Mouse (Mus musculus) lung, postnatal 36 days (tissue): ENCODE data around the gene Hist1h2ad.
A peak's percentile ranks its signal among the peaks of the same experiment; 100 is the strongest.
"Not testable (repeated sequence)": the region's sequence is repeated elsewhere in the genome, so short reads cannot be mapped to it uniquely, and the experiment has no call there.

Experiments
- DNase-seq: peaks from one replicate; pipeline ENCODE4 v3.0.0; 2022; ENCODE audit warnings: mixed read lengths

Hist1h2ad gene

DNA sequence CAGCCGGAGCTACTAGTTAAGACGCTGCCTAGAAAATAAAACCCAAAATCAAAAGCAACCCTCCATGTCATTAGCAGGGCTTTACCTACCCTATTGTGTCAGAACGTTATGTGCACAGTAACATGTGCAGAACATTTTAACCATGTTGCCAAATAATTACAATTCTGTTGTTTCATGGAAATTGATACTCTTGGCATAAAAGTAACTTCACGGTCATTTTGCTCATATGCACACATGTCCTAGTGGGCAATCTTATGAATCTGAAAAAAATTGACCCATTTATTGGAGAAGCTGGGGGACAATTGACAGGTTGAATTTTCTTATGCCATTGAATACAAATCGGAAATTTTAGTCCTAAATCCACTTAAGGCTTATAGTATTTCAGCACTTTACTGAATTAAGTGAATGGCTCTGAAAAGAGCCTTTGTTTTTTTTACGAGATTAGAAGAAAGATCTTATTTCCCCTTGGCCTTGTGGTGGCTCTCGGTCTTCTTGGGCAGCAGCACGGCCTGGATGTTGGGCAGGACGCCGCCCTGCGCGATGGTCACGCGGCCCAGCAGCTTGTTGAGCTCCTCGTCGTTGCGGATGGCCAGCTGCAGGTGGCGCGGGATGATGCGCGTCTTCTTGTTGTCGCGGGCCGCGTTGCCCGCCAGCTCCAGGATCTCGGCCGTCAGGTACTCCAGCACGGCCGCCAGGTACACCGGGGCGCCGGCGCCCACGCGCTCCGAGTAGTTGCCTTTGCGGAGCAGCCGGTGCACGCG is 3.7 kb upstream of the Hist1h2ad start:
- DNase-seq, result not testable (repeated sequence)

- DNase-seq, result peak; percentile 85
These were observed 3.1 kb upstream of the Hist1h2ad start, which contains the start of the genes Hist1h2ae and Hist1h2bg for GRCm38 (mm10) chr13:23571022-23571503. Gene Hist1h2ae (minus strand): TSS chr13:23571220. Gene Hist1h2bg (plus strand): TSS chr13:23571396.

DNA sequence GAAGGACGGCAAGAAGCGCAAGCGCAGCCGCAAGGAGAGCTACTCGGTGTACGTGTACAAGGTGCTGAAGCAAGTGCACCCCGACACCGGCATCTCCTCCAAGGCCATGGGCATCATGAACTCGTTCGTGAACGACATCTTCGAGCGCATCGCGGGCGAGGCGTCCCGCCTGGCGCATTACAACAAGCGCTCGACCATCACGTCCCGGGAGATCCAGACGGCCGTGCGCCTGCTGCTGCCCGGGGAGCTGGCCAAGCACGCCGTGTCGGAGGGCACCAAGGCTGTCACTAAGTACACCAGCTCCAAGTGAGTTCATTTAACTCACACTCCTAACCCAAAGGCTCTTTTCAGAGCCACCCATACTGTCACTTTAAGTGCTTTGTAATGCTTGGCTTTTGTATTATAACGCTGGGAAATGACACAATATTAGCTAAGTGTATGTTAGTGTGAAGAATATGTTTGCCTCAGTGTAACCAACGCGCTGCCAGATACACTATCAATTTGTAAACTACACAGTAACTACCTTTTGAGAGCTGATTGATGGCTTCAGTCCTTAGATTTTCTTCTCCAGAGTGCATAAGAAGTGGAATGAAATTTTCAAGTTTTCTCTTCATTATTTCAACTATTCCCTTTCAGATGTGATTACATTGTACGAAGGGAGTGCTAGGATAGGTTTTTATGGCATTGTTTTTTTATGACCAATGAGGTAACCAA is 2.5 kb upstream of the Hist1h2ad start:
- not testable (repeated sequence) for DNase-seq

DNA sequence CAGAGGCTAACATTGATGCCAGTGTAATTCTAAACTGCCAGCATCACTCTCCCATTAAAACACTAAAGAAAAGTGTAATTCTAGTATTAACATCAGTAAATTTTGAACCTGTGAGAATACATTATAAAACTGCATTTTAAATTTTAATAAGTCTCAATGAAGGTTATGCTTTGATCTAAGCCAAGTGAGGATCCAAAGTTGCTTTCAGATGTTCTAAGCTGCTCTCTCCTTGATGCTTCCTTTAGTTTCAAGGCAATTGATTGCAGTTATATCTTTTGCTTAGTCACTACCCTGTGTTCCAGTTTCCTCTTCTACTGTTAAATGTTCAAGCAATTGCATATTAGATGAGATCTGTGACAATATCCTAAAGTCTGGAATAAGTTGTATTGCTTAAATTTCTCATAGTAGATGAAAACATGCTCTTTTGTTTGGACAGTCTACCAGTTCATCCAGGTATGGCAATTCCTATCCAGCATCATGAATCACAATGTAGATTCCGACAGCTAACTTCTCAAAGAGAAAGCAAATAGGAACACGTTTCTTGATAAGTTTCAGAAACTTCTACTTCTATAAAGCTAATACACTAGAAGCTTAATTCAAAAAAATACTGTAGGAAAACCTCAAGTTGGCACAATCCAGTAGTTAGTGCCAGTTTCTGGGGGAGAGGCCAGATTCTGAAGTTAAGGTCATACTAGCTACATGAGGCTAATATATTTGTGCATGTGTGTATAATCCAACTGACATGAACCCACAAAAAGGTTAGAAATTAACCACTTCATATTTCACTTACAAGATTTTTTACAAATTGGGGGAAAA is 1.8 kb upstream of the Hist1h2ad start:
- no peak for DNase-seq

- not testable (repeated sequence) for DNase-seq
These were observed 915 bp upstream of the Hist1h2ad start for GRCm38 (mm10) chr13:23573034-23573897.

- not testable (repeated sequence) for DNase-seq
These were observed 477 bp downstream of the Hist1h2ad start for GRCm38 (mm10) chr13:23574546-23575170.

- DNase-seq, result peak; percentile 78
These were observed 1.2 kb downstream of the Hist1h2ad start, which contains the start of gene Hist1h3d for GRCm38 (mm10) chr13:23575271-23575851. Gene Hist1h3d (plus strand): TSS chr13:23575763.

- DNase-seq, result not testable (repeated sequence)
These were observed 1.7 kb downstream of the Hist1h2ad start for GRCm38 (mm10) chr13:23575864-23576313.

- no peak for DNase-seq
These were observed 2.2 kb downstream of the Hist1h2ad start for GRCm38 (mm10) chr13:23576351-23576881.

GRCm38 (mm10) chr13:23576906-23577639 is 2.9 kb downstream of the Hist1h2ad start:
- no peak for DNase-seq

- no peak for DNase-seq
These were observed 3.7 kb downstream of the Hist1h2ad start for GRCm38 (mm10) chr13:23577835-23578234.

DNA sequence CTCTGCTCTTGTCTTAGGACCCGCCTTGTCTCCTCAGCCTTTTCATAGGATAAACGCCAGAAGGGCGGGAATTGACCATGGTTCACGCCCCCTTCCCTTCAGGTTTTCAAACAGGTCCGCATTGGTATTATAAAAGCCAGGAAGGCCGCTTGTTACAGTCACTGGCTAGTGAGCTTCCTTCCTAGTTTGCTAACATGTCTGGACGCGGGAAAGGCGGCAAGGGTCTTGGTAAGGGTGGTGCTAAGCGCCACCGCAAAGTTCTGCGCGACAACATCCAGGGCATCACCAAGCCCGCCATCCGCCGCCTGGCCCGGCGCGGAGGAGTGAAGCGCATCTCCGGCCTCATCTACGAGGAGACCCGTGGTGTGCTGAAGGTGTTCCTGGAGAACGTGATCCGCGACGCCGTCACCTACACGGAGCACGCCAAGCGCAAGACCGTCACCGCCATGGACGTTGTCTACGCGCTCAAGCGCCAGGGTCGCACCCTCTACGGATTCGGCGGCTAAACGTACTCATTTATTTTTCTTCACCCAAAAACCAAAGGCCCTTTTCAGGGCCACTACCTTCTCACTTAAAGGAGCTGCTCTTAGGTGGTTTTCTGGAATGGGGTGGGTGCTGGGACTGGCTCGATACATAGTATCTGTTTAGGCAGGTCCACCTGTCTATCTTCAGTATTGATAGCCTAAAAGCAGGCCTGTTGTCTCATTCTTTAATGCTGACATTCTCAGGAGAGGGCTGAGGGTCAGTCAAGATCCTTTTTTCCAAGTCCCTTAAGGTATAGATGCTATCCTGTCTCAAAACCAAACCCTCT is 7.4 kb downstream of the Hist1h2ad start, which contains the start of gene Hist1h4d:
Gene Hist1h4d, plus strand, starts transcription at position 191 of the 811 bp plus-strand sequence.
- peak; percentile 100 for DNase-seq

DNA sequence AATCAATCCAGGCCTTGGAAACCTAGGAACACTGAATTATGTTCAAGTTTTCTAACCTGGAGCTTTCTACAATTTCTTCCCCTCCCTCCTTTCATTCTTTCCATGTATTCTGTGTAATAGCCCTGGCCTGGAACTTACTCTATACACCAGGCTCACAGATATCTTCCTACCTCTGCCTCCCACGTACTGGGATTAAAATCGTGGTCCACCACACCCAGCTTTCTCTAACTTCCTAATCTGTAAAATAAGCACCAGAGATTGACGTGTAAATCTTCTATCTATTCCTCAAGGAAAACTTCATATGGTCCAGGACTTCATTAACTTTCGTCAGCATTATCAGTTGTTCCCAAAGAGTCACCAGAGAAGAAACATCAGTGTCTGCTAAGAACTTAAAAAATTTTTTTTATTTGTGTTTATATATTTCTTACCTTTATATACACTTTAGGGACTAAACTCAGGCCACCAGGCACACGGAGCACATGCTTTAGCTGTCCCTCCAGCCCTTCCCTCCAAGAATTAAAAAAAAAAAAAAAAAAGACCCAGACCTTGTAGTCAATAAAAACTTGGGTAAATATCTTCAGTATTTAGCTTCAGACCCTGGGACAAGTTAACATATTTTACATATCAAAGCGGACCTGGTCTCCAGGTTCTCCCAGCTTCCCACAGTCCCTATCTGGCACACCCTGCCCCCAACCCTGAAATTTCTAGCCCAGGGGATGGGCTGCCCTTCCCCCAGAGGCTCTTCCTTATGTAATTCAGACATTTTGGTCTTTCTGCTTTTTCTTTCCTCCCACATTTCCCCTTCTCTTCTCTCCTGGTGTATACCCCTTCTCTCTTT is 8.3 kb downstream of the Hist1h2ad start:
- no peak for DNase-seq

DNA sequence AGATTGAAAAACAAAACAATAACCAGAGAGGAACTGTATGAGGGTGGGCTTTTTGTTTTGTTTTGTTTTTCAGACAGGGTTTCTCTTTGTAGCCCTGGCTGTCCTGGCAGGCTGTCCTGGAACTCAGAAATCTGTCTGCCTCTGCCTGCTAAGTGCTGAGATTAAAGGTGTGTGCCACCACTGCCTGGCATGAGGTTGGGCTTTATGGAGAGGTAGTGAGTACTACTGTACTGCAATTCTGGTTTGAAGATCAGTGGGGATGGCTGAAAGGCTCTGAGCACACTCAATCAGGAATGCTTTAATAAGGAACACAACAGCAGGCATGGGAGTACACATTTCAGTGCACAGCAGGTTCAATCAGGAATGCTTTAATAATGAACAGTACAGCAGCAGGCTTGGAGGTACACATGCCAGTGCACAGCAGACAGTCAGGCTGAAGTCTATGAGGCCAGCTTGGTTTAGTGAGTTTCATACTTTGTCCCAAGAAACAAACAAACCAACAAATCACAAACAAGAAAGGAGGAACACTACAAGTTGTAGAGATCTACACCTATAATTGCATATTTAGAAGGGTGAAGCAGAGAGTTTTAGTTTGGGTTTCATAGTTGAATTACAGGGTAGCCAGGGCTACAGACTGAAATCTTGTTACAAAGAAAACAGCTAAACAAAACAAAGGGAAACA is 9.3 kb downstream of the Hist1h2ad start:
- no peak for DNase-seq

- no peak for DNase-seq
These were observed 10.2 kb downstream of the Hist1h2ad start for GRCm38 (mm10) chr13:23584331-23584730.

DNA sequence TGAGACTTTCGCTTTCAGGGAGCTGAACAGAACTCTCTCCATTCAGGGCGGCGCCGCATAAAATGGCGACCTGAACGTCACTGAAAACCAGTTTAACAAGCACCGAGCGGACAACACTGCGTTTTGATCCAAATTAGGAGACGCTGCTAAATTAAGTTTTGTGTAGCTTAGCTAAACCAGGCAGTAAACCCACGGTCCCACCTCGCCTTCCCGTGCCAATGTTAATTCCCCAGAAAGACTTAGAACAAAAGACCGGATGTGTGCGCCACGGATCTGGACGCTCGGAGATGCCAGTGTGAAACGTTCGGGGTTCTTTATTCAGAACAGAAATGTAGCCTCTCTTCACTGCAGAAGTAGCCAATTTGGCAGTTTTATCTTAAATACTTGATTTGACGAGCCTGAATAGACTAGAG is 10.9 kb downstream of the Hist1h2ad start:
- DNase-seq, result peak; percentile 89

- DNase-seq, result peak; percentile 88
These were observed 11.4 kb downstream of the Hist1h2ad start for GRCm38 (mm10) chr13:23585442-23586098.
